Mouse (Mus musculus) spleen, postnatal 36 days (tissue): ENCODE results near the gene Itgb3.
A peak's percentile ranks its signal among the peaks of the same experiment; 100 is the strongest.

ENCODE experiments used
- DNase-seq, 2 experiments: peaks; one replicate each; pipeline ENCODE4 v3.0.0; 2022; ENCODE audit warnings: low spot score in 2 of 2, mixed read lengths in 1 of 2

Itgb3 gene

GRCm38 (mm10) chr11:104661106-104661505 lies 53.3 kb downstream of the Itgb3 start:
- DNase-seq, result peak; percentile 46 to 48

GRCm38 (mm10) chr11:104661531-104662205 lies 53.9 kb downstream of the Itgb3 start:
- DNase-seq, result no peak

- no peak for DNase-seq
These were observed 54.8 kb downstream of the Itgb3 start for GRCm38 (mm10) chr11:104662573-104662972.

- DNase-seq, result no peak
These were observed 55.6 kb downstream of the Itgb3 start for GRCm38 (mm10) chr11:104663241-104663877.

GRCm38 (mm10) chr11:104663878-104664261 lies 56.1 kb downstream of the Itgb3 start:
- DNase-seq, result no peak

GRCm38 (mm10) chr11:104664441-104664840 lies 56.6 kb downstream of the Itgb3 start:
- DNase-seq, result no peak

GRCm38 (mm10) chr11:104667399-104667798 lies 59.6 kb downstream of the Itgb3 start:
- no peak for DNase-seq

- DNase-seq, result no peak
These were observed 65.6 kb downstream of the Itgb3 start for GRCm38 (mm10) chr11:104673412-104673811.

GRCm38 (mm10) chr11:104674768-104675167 lies 67.0 kb downstream of the Itgb3 start:
- DNase-seq, result no peak

- DNase-seq, result no peak
These were observed 77.7 kb downstream of the Itgb3 start, which contains the start of gene Gm11639 for GRCm38 (mm10) chr11:104685548-104685947. Gm11639 (plus strand) TSS chr11:104685707.

GRCm38 (mm10) chr11:104693235-104693634 lies 85.4 kb downstream of the Itgb3 start:
- DNase-seq, result no peak

- DNase-seq, result no peak
These were observed 96.3 kb downstream of the Itgb3 start for GRCm38 (mm10) chr11:104704097-104704496.

GRCm38 (mm10) chr11:104707084-104707483 lies 99.3 kb downstream of the Itgb3 start:
- DNase-seq, result no peak
